ENCODE assay signal across 17 mouse cellular contexts in genomic region chr9:96783667-96784066, GRCm38 (mm10). TPM values are rescaled to one million over a fixed set of nuclear protein-coding genes. Genes with fewer than 3 reads are reported as not detected.
DNase-seq lines count a peak whose midpoint lies in the region; ATAC-seq lines count a peak whose summit lies in the region.
"Had no signal": no experiment of that assay in that cellular context is flagged by ENCODE, and none has a peak within 500 bp of the region (broad histone marks: within the 10 kb centered on the region; RNA-seq: fewer than 3 reads in every experiment).

No protein-coding gene starts in this region.

- no peak for DNase-seq in heart, adult 8-10 months (ENCODE audit: low spot score)
- peak; percentile 46 for DNase-seq in CD4-positive helper T cell, adult 2 months (ENCODE audit: low read depth, low spot score)
- no peak for DNase-seq in frontal cortex, postnatal 25 days (ENCODE audit: low spot score in 2 of 2)
- DNase-seq: cerebellum, adult 9-10 months; heart, postnatal 10 days; kidney, postnatal 10 days; lung, adult 2 months had no signal

- no peak for ATAC-seq in heart, embryonic 14.5 days (ENCODE audit: insufficient number of reproducible peaks, insufficient read depth, low FRiP score, low read depth)
- peak; percentile 80 for ATAC-seq in common myeloid progenitor, adult 5-6 weeks (replicated peaks; ENCODE audit: low read depth, poor library complexity, severe bottlenecking)
- peak; percentile 55 for ATAC-seq in megakaryocyte-erythroid progenitor cell, adult 5-6 weeks (replicated peaks; ENCODE audit: low FRiP score, low TSS enrichment, poor library complexity, severe bottlenecking)
- no peak for ATAC-seq in hindbrain, embryonic 13.5 days (ENCODE audit: low FRiP score)
- ATAC-seq in kidney, embryonic 16.5 days (ENCODE audit: low FRiP score, low TSS enrichment) = no peak
- ATAC-seq: forebrain, embryonic 16.5 days; intestine, embryonic 16.5 days had no signal

- no peak overlapping the region for H3K9ac ChIP-seq in heart, embryonic 14.5 days (ENCODE audit: low read length)
- no peak overlapping the region for H3K9ac ChIP-seq in hindbrain, embryonic 13.5 days
- H3K9ac ChIP-seq in kidney, embryonic 16.5 days (replicated peaks; ENCODE audit: low read length) = no peak overlapping the region
- H3K9ac ChIP-seq: limb, embryonic 15.5 days had no signal

- no peaks in the 10 kb centered on the region for H3K27me3 ChIP-seq in heart, embryonic 14.5 days (ENCODE audit: control insufficient read depth, insufficient read depth, low read length)
- H3K27me3 ChIP-seq in hindbrain, embryonic 13.5 days = no peaks in the 10 kb centered on the region
- no peaks in the 10 kb centered on the region for H3K27me3 ChIP-seq in kidney, embryonic 16.5 days (ENCODE audit: insufficient read depth, low read length)
- H3K27me3 ChIP-seq: limb, embryonic 15.5 days had no signal

- H3K36me3 ChIP-seq in heart, embryonic 14.5 days (ENCODE audit: control insufficient read depth, insufficient read depth, low read length) = no peaks in the 10 kb centered on the region
- H3K36me3 ChIP-seq in hindbrain, embryonic 13.5 days = no peaks in the 10 kb centered on the region
- H3K36me3 ChIP-seq in kidney, embryonic 16.5 days (ENCODE audit: insufficient read depth, low read length) = no peaks in the 10 kb centered on the region
- H3K36me3 ChIP-seq: limb, embryonic 15.5 days had no signal

- 59% methylated on average over 9 of the region's 9 CpGs for WGBS in heart, embryonic 14.5 days
- 90% methylated on average over 9 of the region's 9 CpGs for WGBS in hindbrain, embryonic 13.5 days
- 90% methylated on average over 9 of the region's 9 CpGs for WGBS in kidney, embryonic 16.5 days

- no peak overlapping the region for H3K4me2 ChIP-seq in heart, embryonic 14.5 days (ENCODE audit: low read length)
- H3K4me2 ChIP-seq in hindbrain, embryonic 13.5 days = no peak overlapping the region
- no peak overlapping the region for H3K4me2 ChIP-seq in kidney, embryonic 16.5 days (replicated peaks; ENCODE audit: low read depth, low read length)
- H3K4me2 ChIP-seq: limb, embryonic 15.5 days had no signal

- no peak overlapping the region for H3K4me3 ChIP-seq in heart, embryonic 14.5 days (ENCODE audit: control insufficient read depth in 1 of 2, insufficient read depth in 1 of 2, low read depth in 1 of 2, low read length in 2 of 2)
- H3K4me3 ChIP-seq in hindbrain, embryonic 13.5 days = no peak overlapping the region
- no peak overlapping the region for H3K4me3 ChIP-seq in kidney, embryonic 16.5 days (ENCODE audit: low read length)
- H3K4me3 ChIP-seq: erythroblast, embryonic 14.5 days; limb, embryonic 15.5 days had no signal

- peak overlapping the region; percentile 24 to 39 for H3K27ac ChIP-seq in heart, embryonic 14.5 days (replicated peaks in 1 of 2; ENCODE audit: control insufficient read depth in 1 of 2, insufficient read depth in 1 of 2, low read depth in 2 of 2, low read length in 2 of 2)
- no peak overlapping the region for H3K27ac ChIP-seq in hindbrain, embryonic 13.5 days
- H3K27ac ChIP-seq in kidney, embryonic 16.5 days (ENCODE audit: low read length) = no peak overlapping the region
- H3K27ac ChIP-seq: limb, embryonic 15.5 days; stomach, postnatal 0 days had no signal

- H3K4me1 ChIP-seq in heart, embryonic 14.5 days (ENCODE audit: control insufficient read depth in 2 of 2, insufficient read depth in 2 of 2, low read length in 2 of 2) = peaks cover 11 to 17% of the 10 kb centered on the region in 2 experiments
- H3K4me1 ChIP-seq in hindbrain, embryonic 13.5 days (replicated peaks) = no peaks in the 10 kb centered on the region
- H3K4me1 ChIP-seq in kidney, embryonic 16.5 days (ENCODE audit: insufficient read depth, low read length) = peaks cover 33% of the 10 kb centered on the region
- H3K4me1 ChIP-seq: limb, embryonic 15.5 days had no signal

- no peaks in the 10 kb centered on the region for H3K9me3 ChIP-seq in heart, embryonic 14.5 days (ENCODE audit: control insufficient read depth, low read length)
- H3K9me3 ChIP-seq in hindbrain, embryonic 13.5 days = no peaks in the 10 kb centered on the region
- H3K9me3 ChIP-seq in kidney, embryonic 16.5 days (ENCODE audit: low read length) = no peaks in the 10 kb centered on the region
- H3K9me3 ChIP-seq: limb, embryonic 15.5 days had no signal

RNA-seq across cellular contexts. Expression of gene Zbtb38, which starts 31.0 kb away (rescaled TPM):
- 32.9 and 34.2 TPM in 2 replicates for polyA plus RNA-seq in heart, embryonic 14.5 days (2014; fragmentation: Nextera tagmentation; extraction: Ambion mirVana)
- total RNA-seq in heart, adult 8-10 months (2022) = 10 to 100 TPM; 38.8 to 42.4 (median 40.8) TPM
- total RNA-seq in common myeloid progenitor, adult 5-6 weeks (2017) = 25.8 and 41.8 TPM in 2 replicates
- 17.4 and 28.9 TPM in 2 replicates for total RNA-seq in megakaryocyte-erythroid progenitor cell, adult 5-6 weeks (2014; fragmentation: Nextera tagmentation)
- 21.1 and 38.7 TPM in 2 replicates for total RNA-seq in megakaryocyte-erythroid progenitor cell, adult 5-6 weeks (2017)
- polyA plus RNA-seq in hindbrain, embryonic 13.5 days (2015; fragmentation: Nextera tagmentation; extraction: Ambion mirVana) = 42.2 and 44.0 TPM in 2 replicates
- polyA plus RNA-seq in kidney, embryonic 16.5 days (2015; fragmentation: Nextera tagmentation; extraction: Ambion mirVana) = 22.1 and 24.8 TPM in 2 replicates

Comparison
In these comparisons a context has a peak if more than half of its experiments do, and no peak if none do; other contexts are left out.
1. ATAC-seq: peak in common myeloid progenitor, adult 5-6 weeks (single experiment) and megakaryocyte-erythroid progenitor cell, adult 5-6 weeks (single experiment); none in heart, embryonic 14.5 days (single experiment), hindbrain, embryonic 13.5 days (single experiment) and kidney, embryonic 16.5 days (single experiment).
2. H3K27ac ChIP-seq: peak in heart, embryonic 14.5 days (2 of 2); none in hindbrain, embryonic 13.5 days (single experiment) and kidney, embryonic 16.5 days (single experiment).